Mouse (Mus musculus) erythroblast, embryonic 14.5 days (primary cell): Measurements from ENCODE around the gene Cxcr2.

Experiments used
- GATA1 ChIP-seq: IDR thresholded peaks from 2 replicates; pipeline ENCODE4 v1.6.1; 2012; ENCODE audit warnings: low read length, inconsistent platforms, mixed read lengths
- TAL1 ChIP-seq: IDR thresholded peaks from 3 replicates; pipeline ENCODE4 v1.6.1; 2012; ENCODE audit warnings: low read length, inconsistent platforms, mixed read lengths

DNA sequence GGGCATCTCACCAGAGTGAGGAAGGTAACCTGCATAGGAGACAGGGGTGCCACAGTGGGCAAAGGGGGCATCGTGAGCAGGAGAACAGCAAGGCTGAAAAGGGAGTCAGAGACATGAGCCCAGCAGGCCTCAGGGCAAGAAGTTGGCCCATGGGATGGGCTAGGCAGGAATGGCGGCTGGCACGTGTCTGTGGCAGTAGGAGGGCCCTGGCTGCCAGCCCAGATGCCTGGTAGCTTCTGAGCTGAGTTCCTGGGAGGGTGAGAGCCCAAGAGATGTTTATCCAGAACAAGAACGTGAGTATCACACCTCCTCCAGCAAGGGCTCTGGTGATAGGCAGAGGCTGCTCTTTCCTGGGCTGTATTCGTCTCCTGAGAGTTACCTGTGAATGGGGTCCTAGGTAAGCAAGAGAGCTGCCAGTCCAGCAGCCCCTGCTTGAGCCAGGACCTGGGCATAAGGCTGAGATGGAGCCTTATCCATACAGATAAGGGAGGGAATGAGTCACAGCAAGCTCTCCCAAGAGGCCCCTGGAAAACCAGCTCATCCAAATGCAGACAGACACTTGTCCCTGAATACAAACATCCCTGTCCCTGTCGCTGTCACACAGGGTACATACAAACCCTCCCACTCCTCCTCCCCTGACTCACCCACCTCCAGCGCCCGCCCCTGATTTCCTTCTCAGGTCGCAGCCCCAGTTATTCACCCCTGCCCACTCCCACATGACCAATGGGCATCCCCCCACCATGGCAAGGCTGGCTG lies 31.8 kb upstream of the Cxcr2 start:
- no peak for TF ChIP-seq GATA1
- no peak for TF ChIP-seq TAL1
